Mouse (Mus musculus) midbrain, embryonic 11.5 days (tissue): ENCODE data around the gene Ncam1. TPM values are rescaled to one million over a fixed set of nuclear protein-coding genes. Genes with fewer than 3 reads are reported as not detected.

ENCODE experiments used
- ATAC-seq: fragments of 200-750 bp; cut with Nextera tagmentation; 2 replicates; pipeline ENCODE4 v1.8.0; 2017; ENCODE audit warnings: moderate TSS enrichment, moderate library complexity; ENCODE audit not compliant: low FRiP score
- DNase-seq: peaks from one replicate; pipeline ENCODE4 v3.0.0; 2015; ENCODE audit warnings: low spot score; ENCODE audit errors: missing footprints
- H3K27ac ChIP-seq: fragments of 300-500 bp; sonication (generic); 2 replicates; pipeline ENCODE4 v1.5.1; 2014; ENCODE audit warnings: low read depth, low read length
- H3K27me3 ChIP-seq: fragments of 300-500 bp; sonication (generic); 2 replicates; pipeline ENCODE4 v1.6.1; 2014; ENCODE audit warnings: mild to moderate bottlenecking, low read length, moderate library complexity, mixed read lengths; ENCODE audit not compliant: control insufficient read depth, insufficient read depth
- H3K36me3 ChIP-seq: fragments of 300-500 bp; sonication (generic); 2 replicates; pipeline ENCODE4 v1.6.1; 2014; ENCODE audit warnings: mild to moderate bottlenecking, low read length, moderate library complexity, mixed read lengths; ENCODE audit not compliant: control insufficient read depth, insufficient read depth
- H3K4me1 ChIP-seq: fragments of 300-500 bp; sonication (generic); 2 replicates; pipeline ENCODE4 v1.6.1; 2014; ENCODE audit warnings: low read length; ENCODE audit not compliant: control insufficient read depth, insufficient read depth
- H3K4me2 ChIP-seq: fragments of 300-500 bp; sonication (generic); 2 replicates; pipeline ENCODE4 v1.6.1; 2014; ENCODE audit warnings: mild to moderate bottlenecking, moderate library complexity
- H3K4me3 ChIP-seq: fragments of 300-500 bp; sonication (generic); 2 replicates; pipeline ENCODE4 v1.5.1; 2014; ENCODE audit warnings: low read depth, low read length
- H3K9ac ChIP-seq: fragments of 300-500 bp; sonication (generic); 2 replicates; pipeline ENCODE4 v1.6.1; 2014; ENCODE audit warnings: low read length
- H3K9me3 ChIP-seq: fragments of 300-500 bp; sonication (generic); 2 replicates; pipeline ENCODE4 v1.6.1; 2016; ENCODE audit warnings: low read length; ENCODE audit not compliant: control insufficient read depth
- WGBS: fragments of 180-500 bp; shearing (Covaris S2); extraction: QIAGEN DNeasy Blood & Tissue Kit; methylation state at CpG from one replicate; pipeline ENCODE4 v1.1.7; 2014; 5-methylcytosine and 5-hydroxymethylcytosine counted together
- polyA plus RNA-seq: library from polyadenylated mRNA; unstranded; fragments of >200 nt; fragmentation: Nextera tagmentation; extraction: Ambion mirVana; gene quantifications from 2 replicates; pipeline ENCODE4 v1.2.1, GENCODE M21; 2014

Gene Ncam1
- polyA plus RNA-seq, 1 experiment from 2014 or later, result 107 TPM

DNA sequence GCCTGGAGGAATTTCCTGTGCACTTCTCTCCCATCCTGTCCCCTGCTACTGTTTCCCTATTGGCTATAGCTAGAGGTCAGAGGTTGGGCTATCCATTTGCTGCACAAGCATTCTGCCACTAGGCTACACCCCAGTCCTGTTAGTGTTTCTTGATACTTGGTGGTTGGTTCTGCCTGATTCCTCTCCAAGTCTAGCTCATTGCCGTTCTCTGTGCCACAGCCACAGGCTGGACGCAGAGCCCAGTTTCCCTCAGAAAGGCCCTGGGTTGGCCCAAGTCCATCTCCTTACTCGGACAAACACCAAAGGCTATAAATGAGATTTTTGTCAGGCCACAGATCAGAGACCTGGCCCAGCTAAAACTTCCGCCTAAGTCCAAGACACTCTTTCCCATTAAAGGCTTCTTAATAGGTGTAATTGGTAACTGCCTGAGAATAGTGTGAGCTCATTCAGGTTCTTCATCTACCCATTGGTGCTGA, 140.3 kb downstream of the Ncam1 start:
- Histone ChIP-seq H3K4me2 (no peak overlapping the region), H3K27me3 (no peaks in the 10 kb centered on the region), H3K27ac (no peak overlapping the region), H3K9ac (no peak overlapping the region), H3K4me3 (no peak overlapping the region), H3K36me3 (no peaks in the 10 kb centered on the region), H3K9me3 (no peaks in the 10 kb centered on the region), H3K4me1 (no peaks in the 10 kb centered on the region)
- DNase-seq, result no peak
- ATAC-seq, result no peak
- WGBS, result 84% methylated on average over 4 of the region's 4 CpGs

DNA sequence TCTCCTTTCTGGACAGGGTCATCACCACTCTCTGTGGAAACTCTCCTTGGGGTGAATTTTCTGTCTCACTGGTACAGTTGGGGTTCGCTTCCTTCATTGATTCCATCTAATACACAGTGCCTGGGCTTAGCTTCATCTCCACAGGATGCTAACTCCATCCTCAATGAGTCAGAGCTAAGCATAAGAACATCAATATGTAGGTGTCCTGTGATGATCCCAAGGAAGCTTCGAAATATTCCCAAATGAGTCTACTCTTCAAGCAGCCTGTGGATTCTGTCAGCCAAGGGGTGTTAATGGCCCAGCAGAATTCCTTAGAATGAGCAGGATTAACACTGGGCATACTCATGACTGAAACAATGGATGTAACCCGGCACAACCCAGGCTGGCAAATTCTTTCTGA, 144.3 kb downstream of the Ncam1 start:
- Histone ChIP-seq H3K36me3 (no peaks in the 10 kb centered on the region), H3K27me3 (no peaks in the 10 kb centered on the region), H3K4me3 (no peak overlapping the region), H3K4me2 (no peak overlapping the region), H3K27ac (no peak overlapping the region), H3K4me1 (no peaks in the 10 kb centered on the region), H3K9me3 (no peaks in the 10 kb centered on the region), H3K9ac (no peak overlapping the region)
- ATAC-seq (no peak), DNase-seq (no peak)
- 78% methylated on average over 3 of the region's 3 CpGs for WGBS

DNA sequence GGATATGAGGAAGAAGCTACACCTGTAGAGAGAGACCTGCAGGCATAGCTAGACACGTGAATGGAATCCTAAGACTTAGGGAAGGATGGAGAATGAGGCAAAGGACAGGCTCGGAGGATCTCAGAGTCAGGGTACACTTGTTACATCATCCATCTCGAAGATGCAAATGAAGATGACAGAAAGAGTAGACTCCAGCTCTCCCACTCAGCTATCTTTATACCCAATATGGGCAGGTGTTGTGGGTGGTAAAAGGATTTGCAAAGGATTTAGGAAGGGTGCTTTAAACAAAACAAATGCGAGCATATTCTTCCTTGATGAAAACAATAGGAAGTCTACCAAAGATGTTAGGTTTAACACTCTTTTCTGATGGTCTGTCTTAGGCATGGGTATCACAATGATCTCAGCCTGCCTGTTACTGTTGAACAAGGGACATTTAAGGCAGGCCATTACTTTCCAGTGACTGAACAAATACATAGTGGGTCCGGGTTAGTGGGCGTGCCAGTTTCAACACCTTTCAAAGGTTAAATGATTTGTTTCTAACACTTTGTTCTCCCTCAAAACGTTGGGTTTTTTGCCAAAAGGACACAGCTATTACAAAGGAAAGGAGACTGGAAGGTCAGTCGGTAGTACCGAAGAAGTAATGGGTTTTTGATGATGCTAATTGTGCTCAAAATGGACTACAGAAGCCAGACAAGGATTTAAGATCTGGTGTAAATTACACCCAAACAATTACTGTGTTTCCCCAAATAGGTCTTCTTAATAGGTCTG, 145.1 kb downstream of the Ncam1 start:
- Histone ChIP-seq H3K4me1 (no peaks in the 10 kb centered on the region), H3K9ac (no peak overlapping the region), H3K9me3 (no peaks in the 10 kb centered on the region), H3K27ac (no peak overlapping the region), H3K27me3 (no peaks in the 10 kb centered on the region), H3K4me3 (no peak overlapping the region), H3K36me3 (no peaks in the 10 kb centered on the region), H3K4me2 (no peak overlapping the region)
- DNase-seq, result no peak
- ATAC-seq, result no peak
- 81% methylated on average over 9 of the region's 9 CpGs for WGBS

DNA sequence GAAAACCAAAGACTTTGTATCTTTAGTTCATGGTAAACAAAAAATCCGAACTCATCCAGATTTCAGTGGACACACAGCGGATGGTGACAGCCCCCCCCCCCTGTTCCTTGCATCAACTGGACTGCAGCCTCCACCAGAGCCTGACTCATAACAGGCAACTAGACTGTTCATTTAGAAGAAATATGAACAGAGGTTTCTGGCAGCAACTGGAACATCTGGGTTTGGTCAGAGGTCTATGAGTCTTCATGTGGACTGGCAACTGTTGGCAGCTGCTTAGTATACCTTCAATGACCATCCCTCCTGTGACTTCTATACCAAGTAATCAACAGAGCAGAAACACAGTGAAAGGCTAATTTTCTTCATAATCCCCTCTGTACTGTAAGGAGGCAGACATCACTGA, 154.4 kb downstream of the Ncam1 start:
- ATAC-seq (no peak), DNase-seq (no peak)
- Histone ChIP-seq H3K27me3 (no peaks in the 10 kb centered on the region), H3K36me3 (no peaks in the 10 kb centered on the region), H3K9ac (no peak overlapping the region), H3K4me2 (no peak overlapping the region), H3K4me3 (no peak overlapping the region), H3K9me3 (no peaks in the 10 kb centered on the region), H3K4me1 (no peaks in the 10 kb centered on the region), H3K27ac (no peak overlapping the region)
- 94% methylated on average over 2 of the region's 2 CpGs for WGBS

DNA sequence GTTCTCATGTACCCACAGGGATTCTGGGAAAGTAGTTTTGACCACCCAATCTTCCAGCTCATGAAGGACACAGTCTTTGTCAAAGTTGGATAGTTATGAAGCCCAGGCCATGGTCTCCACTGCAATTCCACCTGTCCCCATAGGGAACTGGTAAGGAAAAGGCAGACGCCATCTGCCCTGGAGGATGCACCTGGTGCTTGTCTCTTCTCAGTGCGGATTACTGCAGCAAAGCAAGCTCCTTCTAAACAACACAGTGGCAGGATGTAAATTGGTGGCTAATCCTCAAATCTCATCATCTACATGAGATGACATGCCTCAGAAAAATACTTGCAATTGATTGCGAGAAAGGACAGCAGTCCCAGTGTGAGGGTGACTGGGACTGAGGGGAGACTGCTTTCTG, 158.0 kb downstream of the Ncam1 start:
- H3K9me3 ChIP-seq, result no peaks in the 10 kb centered on the region
- no peak overlapping the region for H3K27ac ChIP-seq
- H3K4me1 ChIP-seq, result no peaks in the 10 kb centered on the region
- no peaks in the 10 kb centered on the region for H3K27me3 ChIP-seq
- 85% methylated on average over 3 of the region's 3 CpGs for WGBS
- H3K36me3 ChIP-seq, result no peaks in the 10 kb centered on the region
- no peak overlapping the region for H3K4me3 ChIP-seq
- no peak overlapping the region for H3K9ac ChIP-seq
- DNase-seq (no peak), ATAC-seq (no peak)
- H3K4me2 ChIP-seq, result no peak overlapping the region

DNA sequence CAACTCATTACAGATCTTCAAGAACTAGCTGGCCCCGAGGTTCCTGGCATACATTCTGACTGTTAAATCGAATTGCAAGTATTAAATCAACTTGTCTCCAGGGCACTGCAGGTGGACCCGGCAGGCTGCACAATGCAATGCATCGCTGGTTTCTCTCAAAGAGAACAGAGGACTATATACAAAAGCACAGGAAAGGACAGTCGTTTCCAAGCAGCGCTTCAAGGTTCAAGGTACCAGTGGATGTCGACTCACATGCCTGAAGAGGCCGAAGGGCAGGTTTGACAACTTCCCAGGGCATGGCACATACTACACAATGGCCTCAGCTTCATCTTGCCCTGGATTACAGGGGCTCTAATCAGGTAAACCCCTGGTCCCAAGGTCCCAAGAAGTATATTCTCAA, 158.6 kb downstream of the Ncam1 start:
- Histone ChIP-seq H3K36me3 (no peaks in the 10 kb centered on the region), H3K4me2 (no peak overlapping the region), H3K27ac (no peak overlapping the region), H3K4me3 (no peak overlapping the region), H3K9me3 (no peaks in the 10 kb centered on the region), H3K4me1 (no peaks in the 10 kb centered on the region), H3K9ac (no peak overlapping the region), H3K27me3 (no peaks in the 10 kb centered on the region)
- no peak for ATAC-seq
- 72% methylated on average over 8 of the region's 8 CpGs for WGBS
- DNase-seq, result no peak

DNA sequence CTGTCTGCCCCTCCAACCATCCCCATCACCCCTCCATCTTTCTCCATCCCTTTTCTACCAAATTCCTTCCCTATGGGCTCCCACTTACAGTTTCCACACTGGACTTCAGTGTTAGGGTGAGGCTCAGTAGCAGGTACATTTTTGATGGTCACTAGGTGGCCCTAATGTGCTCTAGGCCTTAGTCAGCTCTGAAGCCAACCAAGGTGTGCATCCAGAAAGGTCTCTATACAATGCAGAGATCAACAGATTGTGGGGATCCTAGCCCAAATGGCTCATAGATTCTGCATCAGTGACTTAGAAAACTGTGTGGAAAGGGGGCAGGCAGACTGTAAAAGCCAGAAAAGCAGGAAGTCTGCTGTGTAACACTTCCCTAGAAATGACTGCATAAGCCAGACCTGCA, 160.8 kb downstream of the Ncam1 start:
- ATAC-seq (no peak), DNase-seq (no peak)
- no peaks in the 10 kb centered on the region for H3K27me3 ChIP-seq
- no peak overlapping the region for H3K4me3 ChIP-seq
- H3K9me3 ChIP-seq, result no peaks in the 10 kb centered on the region
- H3K4me2 ChIP-seq, result no peak overlapping the region
- H3K27ac ChIP-seq, result no peak overlapping the region
- no peaks in the 10 kb centered on the region for H3K36me3 ChIP-seq
- H3K9ac ChIP-seq, result no peak overlapping the region
- no peaks in the 10 kb centered on the region for H3K4me1 ChIP-seq

DNA sequence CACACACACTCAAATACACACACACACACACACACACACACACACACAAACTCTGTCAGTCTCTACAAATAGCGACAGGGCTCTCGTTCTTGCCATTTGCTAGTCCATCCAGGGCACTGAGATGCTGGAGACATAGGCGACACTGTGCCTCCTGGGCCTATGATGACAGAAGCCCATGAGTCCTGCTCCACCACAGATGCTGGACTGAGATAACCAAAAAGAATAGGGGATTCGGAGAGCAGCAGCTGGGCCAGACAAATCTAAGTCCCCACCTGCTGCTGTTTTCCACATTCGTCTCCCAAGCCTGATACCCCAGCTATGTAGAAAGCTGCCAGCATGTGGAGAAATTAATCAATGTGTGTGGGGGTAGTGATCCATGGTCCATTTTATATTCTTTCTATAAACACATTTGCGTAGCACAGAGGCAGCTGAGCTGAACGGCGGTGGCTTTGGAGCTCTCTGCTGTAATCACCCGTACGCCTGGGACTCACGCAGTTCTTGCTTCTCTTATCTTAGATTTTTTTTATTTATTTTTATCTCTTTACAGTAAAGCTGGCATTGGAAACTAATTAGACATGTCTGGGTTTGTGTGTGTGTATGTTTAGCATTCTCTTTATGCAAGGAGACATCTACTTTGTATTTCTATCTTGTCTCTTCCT, 162.9 kb downstream of the Ncam1 start:
- Histone ChIP-seq H3K9me3 (no peaks in the 10 kb centered on the region), H3K9ac (no peak overlapping the region), H3K4me1 (no peaks in the 10 kb centered on the region), H3K36me3 (no peaks in the 10 kb centered on the region), H3K27ac (no peak overlapping the region), H3K4me2 (no peak overlapping the region), H3K4me3 (no peak overlapping the region), H3K27me3 (no peaks in the 10 kb centered on the region)
- no peak for ATAC-seq
- no peak for DNase-seq
- WGBS, result 88% methylated on average over 11 of the region's 11 CpGs

- H3K36me3 ChIP-seq, result no peaks in the 10 kb centered on the region
- no peak overlapping the region for H3K4me3 ChIP-seq
- no peak overlapping the region for H3K9ac ChIP-seq
- H3K4me1 ChIP-seq, result no peaks in the 10 kb centered on the region
- ATAC-seq (no peak), DNase-seq (no peak)
- 87% methylated on average over 2 of the region's 2 CpGs for WGBS
- H3K9me3 ChIP-seq, result no peaks in the 10 kb centered on the region
- H3K4me2 ChIP-seq, result no peak overlapping the region
- H3K27me3 ChIP-seq, result no peaks in the 10 kb centered on the region
- H3K27ac ChIP-seq, result no peak overlapping the region
These were observed 166.1 kb downstream of the Ncam1 start for GRCm38 (mm10) chr9:49632591-49632990.
